Mouse (Mus musculus): Measurements from ENCODE around the gene Gm13278.
"Not testable (repeated sequence)": the region's sequence is repeated elsewhere in the genome, so short reads cannot be mapped to it uniquely, and the experiment has no call there.

DNA sequence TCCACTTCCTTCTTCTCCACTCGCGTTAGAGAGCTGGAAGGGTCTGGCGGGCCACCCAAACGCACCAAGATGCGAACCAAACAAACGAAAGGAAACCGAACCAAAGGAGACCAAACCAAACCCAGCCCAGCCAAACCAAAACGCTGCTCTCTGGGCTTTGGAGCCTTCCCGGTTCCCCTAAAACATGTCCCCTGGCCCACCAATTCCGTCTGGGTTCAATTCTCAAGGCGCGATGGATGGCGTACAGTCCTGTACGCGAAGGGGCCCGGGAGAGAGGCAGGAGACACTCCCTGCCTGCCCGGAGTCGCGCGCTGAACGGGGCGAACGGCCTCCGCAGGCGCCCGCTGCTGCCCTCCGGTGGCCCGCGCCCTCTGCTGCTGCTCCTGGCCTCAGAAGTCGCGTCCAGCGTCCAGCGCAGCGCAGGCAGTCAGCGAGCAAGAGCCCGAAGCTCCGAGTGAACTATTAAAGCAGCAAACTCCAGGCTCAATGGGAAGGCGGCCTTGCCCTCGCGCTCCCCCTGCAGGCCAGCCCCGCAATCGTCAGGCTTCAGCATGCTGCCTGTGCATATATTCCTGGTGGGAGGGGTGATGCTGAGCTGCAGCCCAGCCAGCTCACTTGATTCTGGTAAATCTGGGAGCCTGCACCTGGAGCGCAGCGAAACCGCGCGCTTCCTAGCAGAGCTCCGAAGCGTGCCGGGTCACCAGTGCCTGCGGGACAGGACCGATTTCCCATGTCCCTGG is 2.8 kb downstream of the Gm13278 start, which contains the start of gene Gm13275:
- not testable (repeated sequence) for TF ChIP-seq CTCF (IDR thresholded peaks at IDR 0.05; ENCODE audit: borderline replicate concordance, insufficient read depth, low read length); POLR2A (IDR thresholded peaks at IDR 0.05; ENCODE audit: low read depth, low read length)

All from embryonic fibroblast, embryonic 13.5 days (primary cell).